Comparison of ENCODE assay signal across 16 mouse cellular contexts in genomic region chr13:37851617-37852016, GRCm38 (mm10).
"Had no signal": no experiment of that assay in that cellular context is flagged by ENCODE, and none has a peak within 500 bp of the region (broad histone marks: within the 10 kb centered on the region; RNA-seq: fewer than 3 reads in every experiment).

No protein-coding gene starts in this region.

- H3K27ac ChIP-seq: kidney, postnatal 0 days; limb, embryonic 15.5 days; midbrain, embryonic 13.5 days; neural tube, embryonic 15.5 days had no signal

- H3K36me3 ChIP-seq: limb, embryonic 15.5 days; midbrain, embryonic 13.5 days; neural tube, embryonic 15.5 days; stomach, embryonic 15.5 days had no signal

- ATAC-seq: intestine, embryonic 16.5 days; lung, postnatal 0 days; midbrain, embryonic 13.5 days had no signal

- H3K4me2 ChIP-seq: limb, embryonic 15.5 days; midbrain, embryonic 13.5 days; neural tube, embryonic 15.5 days; stomach, embryonic 15.5 days had no signal

- H3K27me3 ChIP-seq: limb, embryonic 15.5 days; neural tube, embryonic 15.5 days; stomach, embryonic 15.5 days had no signal

- H3K9me3 ChIP-seq: limb, embryonic 15.5 days; midbrain, embryonic 13.5 days; neural tube, embryonic 15.5 days; stomach, embryonic 15.5 days had no signal

- H3K9ac ChIP-seq: limb, embryonic 15.5 days; midbrain, embryonic 13.5 days; neural tube, embryonic 15.5 days; stomach, embryonic 15.5 days had no signal

- DNase-seq: kidney, adult 8-10 months; kidney, postnatal 36 days; layer of hippocampus, adult 9-11 months; layer of hippocampus, postnatal 36 days; lung, adult 2 months; lung, postnatal 36 days; right cerebral cortex, adult 18-20 months; thymus, adult 2 months; thymus, postnatal 25 days had no signal

- H3K4me3 ChIP-seq: limb, embryonic 15.5 days; midbrain, embryonic 13.5 days; neural tube, embryonic 15.5 days; stomach, embryonic 15.5 days had no signal
